Mouse (Mus musculus) intestine, embryonic 16.5 days (tissue): ENCODE results near the gene Rgs7bp. TPM values are rescaled to one million over a fixed set of nuclear protein-coding genes. Genes with fewer than 3 reads are reported as not detected.

Experiments
- ATAC-seq: fragments of 200-750 bp; cut with Nextera tagmentation; 2 replicates; pipeline ENCODE4 v1.8.0; 2017; ENCODE audit warnings: moderate TSS enrichment, moderate library complexity
- H3K27ac ChIP-seq: fragments of 300-500 bp; sonication (generic); 2 replicates; pipeline ENCODE4 v1.5.1; 2014; ENCODE audit warnings: mild to moderate bottlenecking, low read length
- H3K27me3 ChIP-seq: fragments of 300-500 bp; sonication (generic); replicated peaks from 2 replicates; pipeline ENCODE4 v1.6.1; 2014; ENCODE audit warnings: low read length, control low read depth, mixed read lengths; ENCODE audit not compliant: control insufficient read depth, insufficient read depth
- H3K36me3 ChIP-seq: fragments of 300-500 bp; sonication (generic); 2 replicates; pipeline ENCODE4 v1.6.1; 2014; ENCODE audit warnings: low read length, control low read depth; ENCODE audit not compliant: control insufficient read depth, insufficient read depth
- H3K4me1 ChIP-seq: fragments of 300-500 bp; sonication (generic); 2 replicates; pipeline ENCODE4 v1.6.1; 2014; ENCODE audit warnings: low read length, control low read depth, mixed read lengths; ENCODE audit not compliant: control insufficient read depth, insufficient read depth
- H3K4me2 ChIP-seq: fragments of 300-500 bp; sonication (generic); 2 replicates; pipeline ENCODE4 v1.6.1; 2014; ENCODE audit warnings: low read depth, low read length, control low read depth
- H3K4me3 ChIP-seq: fragments of 300-500 bp; sonication (generic); 2 replicates; pipeline ENCODE4 v1.5.1; 2014; ENCODE audit warnings: mild to moderate bottlenecking, low read length
- H3K9ac ChIP-seq: fragments of 300-500 bp; sonication (generic); 2 replicates; pipeline ENCODE4 v1.6.1; 2014; ENCODE audit warnings: low read depth, low read length
- H3K9me3 ChIP-seq: fragments of 300-500 bp; sonication (generic); 2 replicates; pipeline ENCODE4 v1.6.1; 2016; ENCODE audit warnings: low read length, control low read depth; ENCODE audit not compliant: control insufficient read depth
- WGBS: fragments of 180-500 bp; shearing (Covaris S2); extraction: QIAGEN DNeasy Blood & Tissue Kit; methylation state at CpG from one replicate; pipeline ENCODE4 v1.1.7; 2014; 5-methylcytosine and 5-hydroxymethylcytosine counted together
- polyA plus RNA-seq: library from polyadenylated mRNA; unstranded; fragments of >200 nt; fragmentation: Nextera tagmentation; extraction: Ambion mirVana; gene quantifications from 2 replicates; pipeline ENCODE4 v1.2.1, GENCODE M21; 2015

The Rgs7bp gene
- polyA plus RNA-seq, 1 experiment from 2014 or later, result 2.2 TPM

- Histone ChIP-seq H3K36me3 (no peaks in the 10 kb centered on the region), H3K27me3 (no peaks in the 10 kb centered on the region), H3K9ac (no peak overlapping the region), H3K4me3 (no peak overlapping the region), H3K27ac (0 out of 2 replicates have a peak overlapping the region, but pooled peaks have one; percentile 2), H3K4me2 (no peak overlapping the region), H3K9me3 (no peaks in the 10 kb centered on the region), H3K4me1 (no peaks in the 10 kb centered on the region)
- no peak for ATAC-seq
- 74% methylated on average over 7 of the region's 7 CpGs for WGBS
These were observed 94.4 kb downstream of the Rgs7bp start for GRCm38 (mm10) chr13:104960206-104960928.

- ATAC-seq, result no peak
- H3K4me2 ChIP-seq, result no peak overlapping the region
- H3K27ac ChIP-seq, result peak overlapping the region; percentile 50; the same call in 1 of the 2 replicates
- H3K9me3 ChIP-seq, result no peaks in the 10 kb centered on the region
- no peak overlapping the region for H3K4me3 ChIP-seq
- 60% methylated on average over 4 of the region's 4 CpGs for WGBS
- no peaks in the 10 kb centered on the region for H3K4me1 ChIP-seq
- no peaks in the 10 kb centered on the region for H3K27me3 ChIP-seq
- no peaks in the 10 kb centered on the region for H3K36me3 ChIP-seq
- no peak overlapping the region for H3K9ac ChIP-seq
These were observed 95.0 kb downstream of the Rgs7bp start for GRCm38 (mm10) chr13:104959733-104960132.

DNA sequence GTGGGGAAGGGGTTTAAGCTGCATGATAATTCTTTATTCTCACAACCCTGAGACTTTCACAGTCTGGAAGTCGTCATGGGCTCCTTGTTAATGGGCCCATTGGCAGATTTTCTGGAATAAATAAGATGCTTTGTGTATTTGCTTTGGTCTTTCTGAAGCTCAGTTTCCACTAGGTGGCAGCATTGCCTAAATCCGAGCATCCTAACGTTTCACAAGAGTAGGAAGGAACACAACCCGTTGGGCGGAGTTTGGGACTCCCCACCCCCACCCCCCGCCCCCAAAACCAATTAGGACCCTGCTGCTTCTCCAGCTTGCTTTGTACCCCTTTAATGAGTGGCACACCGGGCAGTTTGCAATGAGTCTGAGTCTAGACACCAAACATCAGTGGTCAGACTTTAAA lies 106.8 kb downstream of the Rgs7bp start:
- Histone ChIP-seq H3K27ac (no peak overlapping the region), H3K4me1 (no peaks in the 10 kb centered on the region), H3K4me2 (no peak overlapping the region), H3K9ac (no peak overlapping the region), H3K4me3 (no peak overlapping the region; the same call in 1 of the 2 replicates), H3K36me3 (no peaks in the 10 kb centered on the region), H3K27me3 (no peaks in the 10 kb centered on the region), H3K9me3 (no peaks in the 10 kb centered on the region)
- peak; percentile 65 for ATAC-seq
- 0% methylated on average over 7 of the region's 7 CpGs for WGBS

DNA sequence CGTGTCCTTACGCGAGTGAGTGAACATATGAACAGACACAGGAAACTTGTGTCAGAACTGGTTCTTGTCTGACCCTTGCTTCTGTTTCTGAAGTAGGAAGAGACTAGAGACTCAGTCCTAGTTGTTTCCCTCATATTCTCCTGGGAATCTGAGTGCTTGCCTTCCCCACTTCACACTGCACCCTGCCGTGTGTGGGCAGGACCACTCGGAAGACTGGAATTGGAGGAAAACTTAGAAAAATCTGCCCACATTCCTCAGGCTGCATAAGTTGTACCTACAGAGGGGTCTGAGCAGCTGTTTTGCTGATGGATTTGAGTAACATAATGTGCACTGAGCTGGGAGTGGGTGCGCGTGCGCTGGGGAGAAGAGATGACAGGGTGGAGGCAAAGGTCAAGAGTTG lies 114.2 kb downstream of the Rgs7bp start:
- Histone ChIP-seq H3K4me2 (no peak overlapping the region), H3K27me3 (no peaks in the 10 kb centered on the region), H3K4me1 (no peaks in the 10 kb centered on the region), H3K27ac (no peak overlapping the region), H3K4me3 (no peak overlapping the region), H3K9ac (no peak overlapping the region), H3K36me3 (no peaks in the 10 kb centered on the region), H3K9me3 (no peaks in the 10 kb centered on the region)
- ATAC-seq, result no peak
- 92% methylated on average over 8 of the region's 8 CpGs for WGBS

DNA sequence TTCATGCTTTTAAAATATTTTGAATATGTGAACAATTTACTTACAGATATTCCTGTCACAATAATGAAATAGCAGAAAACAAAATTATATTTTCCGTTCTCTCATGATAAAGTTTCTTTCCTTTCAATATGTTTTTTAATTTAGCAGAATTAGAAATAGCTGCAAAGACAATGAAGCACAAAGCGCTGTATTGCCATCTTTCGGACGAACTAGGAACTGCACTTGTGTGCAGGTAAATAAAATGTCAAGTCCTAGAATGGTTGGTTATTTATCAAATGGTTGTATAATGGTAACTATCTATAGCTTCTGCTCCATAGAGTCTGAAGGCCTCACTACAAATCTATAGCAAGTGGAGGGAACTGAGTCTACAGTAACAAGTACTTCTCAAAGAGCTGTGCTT lies 114.9 kb downstream of the Rgs7bp start:
- ATAC-seq, result no peak
- WGBS, result 4% methylated on average over 4 of the region's 4 CpGs

DNA sequence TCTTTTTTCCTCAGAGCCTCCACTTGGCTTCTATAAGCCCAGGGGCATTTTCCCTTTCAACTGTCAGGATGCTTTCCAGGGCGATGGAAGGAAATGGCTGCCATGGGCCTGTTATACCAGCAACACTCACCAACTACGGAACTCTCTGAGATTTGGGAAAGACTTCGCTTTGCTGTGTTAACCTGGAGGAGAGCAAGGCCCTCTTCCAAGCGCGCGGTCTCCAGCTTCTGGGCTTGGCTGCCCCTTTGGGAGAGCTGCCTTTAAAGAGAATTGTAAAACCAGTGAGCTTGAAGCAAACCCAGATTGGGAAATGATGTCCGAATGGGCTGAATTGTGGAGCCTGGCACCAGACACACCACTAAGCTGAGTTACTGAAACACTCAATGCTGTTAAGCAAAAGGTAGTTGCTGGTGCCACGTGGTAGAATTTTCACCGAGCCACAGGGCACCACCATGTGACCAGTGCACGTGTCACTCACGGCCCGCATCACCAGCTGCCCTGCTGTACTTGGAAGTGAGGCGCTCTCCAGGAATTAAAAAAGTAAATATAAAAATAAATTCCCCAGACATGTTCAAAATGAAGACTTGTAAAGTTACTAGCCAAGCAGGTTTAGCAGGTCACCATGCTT lies 115.7 kb downstream of the Rgs7bp start:
- Histone ChIP-seq H3K27ac (no peak overlapping the region), H3K4me2 (no peak overlapping the region), H3K4me3 (no peak overlapping the region), H3K27me3 (no peaks in the 10 kb centered on the region), H3K4me1 (no peaks in the 10 kb centered on the region), H3K9me3 (no peaks in the 10 kb centered on the region), H3K36me3 (no peaks in the 10 kb centered on the region), H3K9ac (no peak overlapping the region)
- 0 out of 2 replicates have a peak, but pooled peaks have one; percentile 23 for ATAC-seq
- WGBS, result 69% methylated on average over 13 of the region's 13 CpGs

More for the DNA sequence above, 114.9 kb downstream of the Rgs7bp start:
- no peaks in the 10 kb centered on the region for H3K9me3 ChIP-seq
- H3K4me1 ChIP-seq, result no peaks in the 10 kb centered on the region
- no peak overlapping the region for H3K4me2 ChIP-seq
- H3K27ac ChIP-seq, result no peak overlapping the region
- H3K27me3 ChIP-seq, result no peaks in the 10 kb centered on the region
- H3K4me3 ChIP-seq, result no peak overlapping the region
- H3K36me3 ChIP-seq, result no peaks in the 10 kb centered on the region
- no peak overlapping the region for H3K9ac ChIP-seq

DNA sequence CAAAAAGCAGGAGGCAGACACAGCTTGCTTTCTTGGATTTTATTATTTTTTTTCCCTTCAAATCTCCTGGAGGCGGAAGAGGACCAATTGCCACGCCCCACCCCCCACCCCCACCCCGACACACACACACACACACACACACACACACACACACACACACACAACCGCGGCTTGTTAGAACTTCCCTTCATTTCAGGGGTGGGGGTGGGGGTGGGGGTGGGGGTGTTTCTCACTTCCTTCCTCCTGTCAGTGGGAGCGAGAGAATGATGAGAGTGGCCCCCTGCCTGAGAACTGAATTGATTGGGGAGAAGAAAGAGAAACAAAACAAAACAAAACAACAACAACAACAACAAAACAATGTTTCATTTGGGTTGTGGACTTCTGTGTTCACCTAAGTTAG lies 117.0 kb downstream of the Rgs7bp start:
- no peak for ATAC-seq
- Histone ChIP-seq H3K9ac (no peak overlapping the region), H3K4me3 (peak overlapping the region; percentile 16; the same call in 1 of the 2 replicates), H3K4me2 (peak overlapping the region; percentile 37), H3K27ac (no peak overlapping the region), H3K36me3 (no peaks in the 10 kb centered on the region), H3K27me3 (no peaks in the 10 kb centered on the region), H3K9me3 (no peaks in the 10 kb centered on the region), H3K4me1 (no peaks in the 10 kb centered on the region)
- WGBS, result 10% methylated on average over 5 of the region's 6 CpGs

DNA sequence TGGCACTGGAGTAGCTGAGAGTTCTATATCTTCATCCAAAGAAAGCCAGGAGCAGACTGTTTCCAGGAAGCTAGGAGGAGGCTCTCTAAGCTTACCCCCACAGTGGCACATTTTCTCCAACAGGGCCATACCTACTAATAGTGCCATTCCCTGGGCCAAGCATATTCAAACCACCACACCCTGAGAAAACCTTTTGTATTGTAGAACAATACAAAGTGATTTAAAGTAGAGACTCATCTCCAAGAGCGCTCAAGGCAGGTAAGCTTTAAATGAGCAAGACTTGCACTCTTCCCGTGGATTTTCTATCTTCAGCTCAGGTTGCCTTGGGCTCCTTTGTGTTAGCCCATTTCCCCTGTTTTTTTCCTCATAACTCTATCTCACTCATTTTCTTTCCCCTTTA lies 118.1 kb downstream of the Rgs7bp start:
- no peaks in the 10 kb centered on the region for H3K9me3 ChIP-seq
- no peak overlapping the region for H3K27ac ChIP-seq
- H3K4me1 ChIP-seq, result no peaks in the 10 kb centered on the region
- no peak overlapping the region for H3K4me2 ChIP-seq
- H3K27me3 ChIP-seq, result no peaks in the 10 kb centered on the region
- 81% methylated on average over 2 of the region's 2 CpGs for WGBS
- no peaks in the 10 kb centered on the region for H3K36me3 ChIP-seq
- no peak overlapping the region for H3K4me3 ChIP-seq
- no peak for ATAC-seq
- H3K9ac ChIP-seq, result no peak overlapping the region

GRCm38 (mm10) chr13:104931635-104932532 lies 122.8 kb downstream of the Rgs7bp start:
- H3K9me3 ChIP-seq, result no peaks in the 10 kb centered on the region
- no peak overlapping the region for H3K4me3 ChIP-seq
- no peak for ATAC-seq
- H3K36me3 ChIP-seq, result no peaks in the 10 kb centered on the region
- no peak overlapping the region for H3K9ac ChIP-seq
- no peaks in the 10 kb centered on the region for H3K4me1 ChIP-seq
- H3K27ac ChIP-seq, result no peak overlapping the region
- no peak overlapping the region for H3K4me2 ChIP-seq
- no peaks in the 10 kb centered on the region for H3K27me3 ChIP-seq
- WGBS, result 78% methylated on average over 6 of the region's 6 CpGs
